Mouse (Mus musculus) c-Kit-positive CD71-negative TER-119-negative erythroid progenitor cells, embryonic 14.5 days (primary cell): ENCODE results near the gene Maml1.
A peak's percentile ranks its signal among the peaks of the same experiment; 100 is the strongest.
"Not testable (repeated sequence)": the region's sequence is repeated elsewhere in the genome, so short reads cannot be mapped to it uniquely, and the experiment has no call there.

ENCODE experiments used
- DNase-seq: peaks from one replicate; pipeline ENCODE4 v3.0.0-alpha.2; 2013; ENCODE audit warnings: low read depth

The Maml1 gene

DNA sequence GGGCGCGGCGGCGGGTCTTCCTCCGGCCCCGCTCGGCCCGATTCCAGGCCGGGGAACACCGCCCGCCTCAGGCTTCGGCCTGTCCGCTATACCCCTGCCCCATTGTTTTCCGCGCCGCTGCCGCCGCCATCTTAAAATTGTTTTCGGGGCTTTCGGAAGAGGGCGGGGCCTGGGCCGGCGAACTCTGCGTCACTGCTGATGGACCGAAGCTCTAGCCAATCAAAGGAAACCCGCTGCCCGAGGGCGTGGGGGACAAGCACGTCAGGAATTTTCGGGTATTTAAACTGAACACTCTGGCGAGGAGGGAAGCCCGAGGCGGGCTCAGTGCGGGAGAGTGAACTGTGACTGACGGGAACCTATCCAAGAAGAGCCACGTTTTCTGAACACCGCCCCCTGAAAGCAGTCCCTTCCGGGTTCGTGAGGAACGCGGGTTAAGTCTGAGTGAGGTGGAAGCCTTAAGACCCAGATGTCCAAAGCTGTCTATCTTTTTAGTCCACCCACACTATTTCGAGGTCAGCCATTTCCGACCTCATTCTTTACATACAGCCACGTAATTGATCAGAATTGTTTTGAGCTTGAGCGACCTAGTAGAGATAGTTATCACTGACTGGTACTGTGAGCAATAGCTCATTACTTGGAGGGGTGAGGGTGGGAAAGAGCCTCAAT is at the start of gene Maml1:
Maml1 (minus strand) TSS at position 122 of the 666 bp plus-strand sequence.
- peak; percentile 98 for DNase-seq

DNA sequence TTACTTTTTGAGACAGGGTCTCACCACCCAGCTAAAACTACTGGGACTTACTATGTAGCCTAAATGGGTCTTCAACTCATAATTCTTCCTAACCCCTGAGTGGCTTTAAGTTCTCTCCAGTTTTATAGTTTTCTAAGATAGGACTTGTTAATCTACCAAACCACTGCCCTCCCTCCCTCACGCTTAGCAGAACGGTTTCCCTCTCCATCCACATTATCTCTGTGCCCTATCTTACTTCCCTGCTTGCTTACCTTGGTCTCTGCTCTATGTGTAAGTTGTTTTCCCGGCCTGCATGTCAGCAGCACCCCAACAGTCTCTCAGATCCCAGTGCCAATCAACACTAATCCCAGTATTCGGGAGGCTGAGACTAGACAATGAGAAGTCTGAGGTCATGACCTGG is 44.8 kb upstream of the Maml1 start:
- DNase-seq: no peak

DNA sequence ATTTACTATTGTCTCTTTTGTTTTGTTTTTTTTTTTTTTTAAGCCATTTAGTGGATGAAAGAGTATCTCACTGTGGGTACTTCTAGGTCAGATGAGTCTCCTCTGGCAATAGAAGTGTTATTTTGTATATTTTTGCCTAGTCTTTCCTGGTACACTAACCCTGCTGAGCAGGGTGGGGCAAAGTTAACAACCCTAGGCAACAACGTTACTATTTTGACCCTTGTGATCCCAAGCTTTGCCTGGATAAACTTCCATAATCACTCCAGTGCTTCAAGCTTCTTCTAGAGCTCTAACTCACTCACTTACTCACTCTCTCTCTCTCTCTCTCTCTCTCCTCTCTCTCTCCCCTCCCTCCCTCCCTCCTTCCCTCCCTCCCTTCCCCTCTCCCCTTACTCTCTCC is 44.0 kb upstream of the Maml1 start:
- DNase-seq: no peak

DNA sequence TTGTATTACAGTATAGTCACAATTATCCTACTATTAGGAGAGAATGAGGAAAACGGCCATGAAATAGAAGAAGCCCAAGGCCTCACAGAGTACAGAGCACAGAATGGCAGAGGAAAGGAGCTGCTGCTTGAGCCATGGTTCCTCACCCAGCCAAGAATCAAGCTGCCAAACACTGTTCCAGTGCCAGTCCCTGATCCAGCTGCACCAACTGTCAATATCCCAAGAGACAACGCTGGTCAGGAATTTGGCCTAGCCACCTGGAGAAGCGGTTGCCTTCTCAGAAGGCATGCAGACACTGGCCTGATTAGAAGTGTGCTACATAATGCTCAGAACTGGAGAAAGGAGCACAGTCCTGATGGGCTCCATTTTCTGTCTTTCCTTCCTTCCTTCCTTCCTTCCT is 41.1 kb upstream of the Maml1 start:
- no peak for DNase-seq

DNA sequence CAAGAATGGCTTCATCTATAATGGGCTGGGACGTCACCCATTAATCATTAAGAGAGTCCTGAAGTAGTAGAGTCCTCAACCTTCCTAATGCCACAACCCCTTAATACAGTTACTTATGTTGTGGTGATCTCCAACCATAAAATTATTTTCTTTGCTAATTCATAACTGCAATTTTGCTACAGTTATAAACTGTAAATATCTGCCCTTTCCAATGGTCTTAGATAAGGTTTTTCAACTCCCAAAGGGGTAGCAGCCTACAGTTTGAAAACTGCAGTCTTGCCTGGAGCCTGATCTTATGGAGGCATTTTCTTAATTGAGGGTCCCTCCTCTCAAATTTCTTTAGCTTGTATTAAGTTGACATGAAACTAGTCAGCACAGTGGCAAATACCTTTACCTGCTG is 37.3 kb upstream of the Maml1 start:
- DNase-seq: no peak

DNA sequence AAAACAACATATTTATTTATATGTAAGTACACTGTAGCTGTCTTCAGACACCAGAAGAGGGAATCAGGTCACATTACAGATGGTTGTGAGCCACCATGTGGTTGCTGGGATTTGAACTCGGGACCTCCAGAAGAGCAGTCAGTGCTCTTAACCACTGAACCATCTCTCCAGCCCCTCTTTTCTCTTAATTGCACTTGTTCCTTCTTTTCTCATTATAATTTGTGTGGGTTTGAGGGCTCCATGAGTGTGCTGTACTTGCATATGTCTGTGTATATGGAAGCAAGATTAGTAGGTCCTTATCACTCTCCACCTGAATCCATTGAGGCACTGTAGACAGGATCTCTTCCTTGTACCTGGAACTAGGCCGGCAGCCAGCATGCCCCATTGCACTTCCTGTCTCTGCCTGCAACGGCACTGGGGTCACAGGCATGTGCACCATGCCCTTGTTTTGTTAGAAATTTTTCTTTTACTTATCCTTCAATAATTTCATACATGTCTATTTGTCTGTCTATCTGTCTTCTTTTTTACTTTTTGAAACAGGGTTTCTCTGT is 36.0 kb upstream of the Maml1 start:
- no peak for DNase-seq

DNA sequence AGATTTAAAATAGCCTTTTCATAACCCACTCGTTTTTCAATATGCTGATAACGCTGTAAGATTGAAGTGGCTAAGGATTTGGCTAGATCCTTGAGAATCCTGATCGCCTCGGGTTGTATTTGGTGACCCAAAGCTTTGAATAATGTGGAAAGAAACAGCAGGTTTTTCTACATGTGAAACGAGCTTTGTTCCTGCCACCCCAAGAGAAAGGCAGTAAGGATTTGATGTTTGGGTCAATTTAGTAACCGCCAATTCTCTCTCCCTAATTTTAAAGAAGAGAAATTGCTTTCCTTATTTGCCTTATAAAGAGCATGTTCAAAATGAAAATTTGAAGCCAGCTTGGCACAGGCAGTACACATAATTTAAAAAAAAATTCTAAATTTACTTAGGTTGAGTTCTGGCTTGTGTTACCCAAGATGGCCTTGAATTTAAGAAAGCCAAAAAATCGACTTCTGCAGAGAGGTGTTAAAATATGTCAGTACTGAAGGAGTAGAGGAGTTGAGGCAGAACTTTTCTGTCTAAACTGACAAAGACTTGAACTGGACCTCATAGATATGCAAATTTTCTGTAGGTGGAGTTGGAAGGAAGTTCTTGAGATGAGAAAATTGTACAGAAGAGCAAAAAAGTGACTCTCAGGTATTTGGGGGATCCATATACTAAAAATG is 34.3 kb upstream of the Maml1 start:
- no peak for DNase-seq

DNA sequence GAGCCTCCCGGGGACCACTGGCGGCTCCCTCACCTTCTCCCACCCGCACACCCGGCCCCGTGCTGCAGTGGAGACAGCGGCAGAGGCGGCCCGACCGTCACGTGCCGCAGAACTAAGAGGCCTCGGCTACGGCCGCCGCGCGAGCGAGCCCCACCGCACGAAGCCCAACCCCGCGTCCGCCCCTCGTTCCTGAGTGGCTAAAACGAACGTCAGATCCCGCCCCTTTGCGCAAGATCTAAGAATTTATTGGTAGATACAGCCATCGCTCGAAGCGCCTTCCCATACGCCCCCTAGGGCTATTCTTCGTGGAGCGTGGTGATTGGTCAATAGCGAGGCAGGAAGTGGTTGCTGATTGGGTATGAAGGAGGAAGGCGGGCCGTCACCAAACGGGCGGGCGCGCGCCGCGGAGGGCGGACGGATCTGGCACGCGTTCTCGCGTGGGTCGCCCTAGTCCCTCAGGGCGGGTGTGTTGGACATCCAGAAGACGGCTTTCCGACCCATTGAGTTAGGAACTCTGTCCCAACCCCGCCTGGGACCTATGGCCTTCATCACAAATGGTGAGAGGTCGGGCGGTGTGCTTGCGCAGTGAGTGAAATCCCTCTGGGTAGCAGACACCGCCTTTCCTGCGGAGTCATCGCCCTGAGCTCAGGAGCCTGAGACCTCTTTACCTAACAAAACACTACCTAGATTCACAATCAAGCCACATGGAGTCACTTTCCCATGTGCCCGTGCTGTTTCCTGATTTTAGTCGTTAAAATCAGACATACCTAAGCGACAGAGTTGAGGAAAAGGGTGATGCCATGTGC is 33.6 kb upstream of the Maml1 start, which contains the start of gene Canx:
Canx (minus strand) TSS at position 178 of the 806 bp plus-strand sequence.
- DNase-seq: peak; percentile 98

DNA sequence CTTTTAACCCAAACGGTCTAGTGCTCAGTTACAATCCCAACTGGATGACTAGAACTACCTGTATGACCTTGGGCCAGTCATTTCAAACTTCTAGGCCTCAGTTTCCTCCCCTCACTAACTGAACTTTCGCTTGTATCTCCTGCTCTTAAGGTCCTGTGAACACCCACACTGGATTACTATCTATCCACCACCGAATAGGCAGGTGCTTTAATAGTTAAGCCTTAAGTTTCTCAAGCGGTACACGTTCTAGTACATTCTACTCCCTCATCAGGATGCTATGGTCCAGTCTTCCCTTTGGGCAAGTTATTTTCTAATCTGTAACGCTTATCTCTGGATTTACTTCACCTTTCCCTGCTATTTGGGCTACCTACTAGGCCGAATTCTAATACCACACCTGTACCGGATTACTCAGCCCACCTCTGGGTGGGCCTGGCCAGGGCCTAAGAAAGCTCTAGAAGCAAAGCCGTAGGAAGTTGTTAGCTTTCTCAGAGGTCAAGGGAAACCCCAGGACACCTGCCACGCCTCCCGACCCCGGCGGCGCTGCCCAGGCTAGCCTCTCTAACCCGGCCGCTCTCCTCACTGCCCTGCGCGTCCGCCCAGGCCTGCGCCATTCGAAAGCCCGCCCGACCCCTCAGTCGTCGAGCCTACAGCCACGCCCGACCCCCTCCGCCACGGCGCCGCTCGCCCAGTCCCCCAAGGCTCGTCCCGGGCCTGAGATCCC is 32.8 kb upstream of the Maml1 start:
- DNase-seq: no peak

DNA sequence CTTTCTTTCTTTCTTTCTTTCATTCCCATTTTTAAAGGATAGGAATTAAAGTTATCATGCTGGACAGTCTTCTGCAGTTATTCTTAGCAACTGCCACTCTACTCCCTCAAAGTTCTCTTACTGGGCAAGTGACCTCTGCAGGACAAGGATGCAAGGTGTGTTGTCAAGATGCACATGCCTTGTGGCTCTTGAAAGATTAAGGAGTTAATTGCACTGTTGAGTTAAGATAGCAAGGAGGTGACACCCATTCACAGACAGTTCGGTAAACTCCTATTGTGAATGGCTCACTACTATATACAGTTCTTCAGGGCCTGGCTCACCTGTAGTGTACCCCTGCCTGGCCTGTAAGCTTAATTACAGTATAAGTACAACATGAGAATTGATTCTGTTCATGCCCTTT is 31.7 kb upstream of the Maml1 start:
- no peak for DNase-seq

DNA sequence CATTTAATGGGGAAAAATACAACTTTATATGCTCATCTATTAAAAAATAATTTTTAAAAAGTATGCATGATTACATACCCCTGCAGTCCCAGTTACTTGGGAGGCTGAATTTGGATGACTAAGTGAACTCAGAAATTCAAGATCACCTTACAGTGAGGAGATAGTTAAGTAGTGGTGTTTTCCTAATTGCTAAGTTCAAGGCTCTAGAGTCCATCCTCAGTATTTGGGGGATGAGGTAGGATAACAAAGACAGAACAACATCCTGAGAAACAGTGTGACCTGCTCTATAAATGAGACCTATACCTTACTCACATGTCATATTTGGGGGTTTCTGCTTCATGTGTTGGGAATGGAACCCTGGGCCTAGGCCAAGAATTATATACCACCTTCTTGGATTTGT is 30.2 kb upstream of the Maml1 start:
- no peak for DNase-seq

DNA sequence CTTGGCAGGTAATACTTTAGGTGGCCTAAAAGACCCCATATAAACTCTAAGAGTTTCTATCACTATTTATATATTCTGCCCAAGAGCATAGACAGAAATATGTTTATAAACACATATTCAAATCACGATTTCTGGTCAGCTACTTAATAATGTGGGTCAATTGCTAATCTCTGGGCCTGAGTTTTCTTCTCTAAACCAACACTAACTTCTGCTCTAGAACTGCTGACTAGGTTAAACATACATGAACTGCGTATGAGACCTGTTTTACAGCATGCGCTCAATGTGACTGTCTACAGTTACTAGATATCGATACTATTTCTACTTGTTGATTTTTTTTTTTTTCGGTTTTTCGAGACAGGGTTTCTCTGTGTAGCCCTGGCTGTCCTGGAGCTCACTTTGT is 29.1 kb upstream of the Maml1 start:
- no peak for DNase-seq

DNA sequence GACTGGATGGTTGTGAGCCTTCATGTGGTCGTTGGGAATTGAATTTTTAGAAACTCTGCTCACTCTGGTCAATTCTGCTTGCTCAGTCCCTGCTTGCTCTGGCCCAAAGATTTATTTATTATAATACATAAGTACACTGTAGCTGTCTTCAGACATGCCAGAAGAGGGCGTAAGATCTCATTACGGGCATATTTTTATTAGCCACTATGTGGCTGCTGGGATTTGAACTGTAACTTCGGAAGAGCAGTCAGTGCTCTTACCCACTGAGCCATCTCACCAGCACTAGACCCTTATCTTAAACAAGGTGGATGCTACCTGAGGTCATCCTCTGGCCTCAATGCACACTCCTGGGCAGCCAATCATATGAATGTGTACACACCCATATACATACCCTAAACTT is 27.2 kb upstream of the Maml1 start:
- DNase-seq: not testable (repeated sequence)

DNA sequence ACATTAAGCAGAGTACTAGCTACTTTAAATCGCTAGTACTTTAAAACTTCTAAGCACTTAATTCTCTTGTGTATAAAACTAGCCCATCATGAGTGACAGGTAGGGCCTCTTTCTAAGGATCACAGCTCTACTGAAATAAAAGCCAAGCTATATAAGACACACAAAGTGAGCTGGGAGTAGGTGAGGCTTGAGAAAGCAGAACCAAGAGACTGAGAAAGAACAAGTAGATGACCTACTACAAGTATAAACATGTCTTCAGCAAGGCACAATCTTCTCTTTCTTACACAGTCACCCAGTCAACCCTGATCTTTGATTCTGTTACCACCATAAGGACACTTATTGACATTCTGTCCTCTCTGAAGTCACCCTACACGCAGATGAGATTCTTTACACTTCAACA is 20.7 kb upstream of the Maml1 start:
- no peak for DNase-seq

DNA sequence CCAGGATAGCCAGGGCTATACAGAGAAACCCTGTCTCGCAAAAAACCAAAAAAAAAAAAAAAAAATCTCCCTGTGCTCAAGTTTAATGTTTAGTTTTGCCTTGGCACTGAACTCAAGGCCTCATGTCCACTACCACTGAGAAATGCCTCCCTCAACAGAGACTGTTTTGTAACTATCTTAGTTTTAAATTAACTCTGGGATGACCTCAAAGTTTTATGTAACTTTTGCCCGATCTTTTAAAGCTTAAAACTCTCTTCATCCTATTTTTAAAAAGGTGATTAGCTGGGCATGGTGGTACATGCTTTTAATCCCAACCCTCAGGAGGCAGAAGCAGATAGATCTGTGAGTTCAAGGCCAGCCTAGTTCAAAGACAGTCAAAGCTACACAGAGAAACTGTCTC is 11.3 kb upstream of the Maml1 start:
- DNase-seq: no peak

DNA sequence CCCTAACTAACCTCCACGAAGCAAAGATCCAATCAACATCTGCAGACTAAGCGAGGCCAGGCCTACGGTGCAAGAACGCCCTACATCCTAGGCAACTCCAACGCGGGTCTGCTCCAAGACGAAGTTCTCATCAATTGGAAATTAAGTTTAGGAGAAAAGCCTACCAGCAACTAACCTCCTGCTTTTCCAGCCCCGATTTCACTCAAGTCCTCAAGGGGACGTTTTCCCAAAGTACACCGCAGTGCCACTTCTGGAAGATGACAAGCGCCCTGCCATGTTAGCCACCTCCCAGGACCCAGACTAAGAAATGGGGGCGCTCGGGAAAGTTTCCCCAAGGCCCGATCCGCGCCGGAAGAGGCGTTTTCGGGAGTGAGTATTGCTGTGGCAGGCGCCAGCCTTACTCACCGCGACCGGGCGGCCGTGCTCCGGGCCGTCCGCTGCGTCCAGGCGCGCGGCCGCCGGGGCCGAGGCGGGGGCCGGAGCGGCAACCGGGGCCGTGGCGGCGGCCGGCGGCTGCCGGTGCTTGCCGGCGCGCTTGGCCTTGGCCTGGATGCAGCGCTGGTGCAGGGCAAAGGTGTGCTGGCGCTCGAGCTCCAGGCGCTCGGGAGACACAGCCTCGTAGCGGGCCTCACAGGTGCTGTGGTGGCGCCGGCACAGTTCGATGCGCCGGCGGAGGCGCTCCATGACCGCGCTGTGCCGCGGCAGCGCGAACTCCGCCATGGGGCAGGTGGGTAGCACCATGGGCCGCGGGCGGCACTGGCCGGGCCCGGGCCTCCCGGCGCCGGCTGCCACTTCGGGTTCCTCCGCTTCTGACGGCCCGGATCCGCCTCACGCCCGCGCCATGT is 568 bp downstream of the Maml1 start:
- no peak for DNase-seq

DNA sequence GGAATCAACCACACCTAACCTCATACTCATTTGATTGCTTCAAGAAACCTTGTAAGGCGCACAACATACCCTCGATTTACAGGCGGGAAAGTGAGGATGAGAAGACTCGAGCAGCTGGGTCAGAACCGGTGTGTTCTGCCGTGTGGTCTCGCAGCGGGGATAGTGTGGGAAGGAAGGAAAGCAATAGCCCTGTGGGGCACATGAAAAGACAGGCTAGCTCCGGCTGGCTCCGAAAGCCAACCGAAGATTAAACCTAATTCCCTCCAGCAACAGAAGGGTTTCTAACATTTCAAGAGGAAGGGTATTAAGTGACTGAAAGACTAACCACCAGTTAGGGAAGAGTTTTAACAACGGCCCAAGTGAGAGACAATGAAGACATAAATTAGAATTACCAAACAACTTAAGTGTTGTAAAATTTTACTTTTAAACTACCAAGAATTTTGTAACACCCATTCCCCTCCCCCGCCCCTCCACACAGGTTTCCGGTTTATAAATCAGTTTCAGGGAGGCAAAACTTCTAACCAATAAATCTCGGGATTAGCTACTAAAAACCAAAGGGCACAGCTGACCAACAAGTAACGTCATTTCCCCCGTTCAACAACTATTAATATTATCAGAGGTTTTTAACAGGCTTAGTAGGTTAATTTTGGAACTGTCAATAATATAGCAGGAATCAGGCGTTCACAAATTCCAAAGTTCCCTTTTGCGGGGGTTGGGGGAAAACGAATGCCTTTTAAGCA is 1.5 kb downstream of the Maml1 start:
- no peak for DNase-seq

DNA sequence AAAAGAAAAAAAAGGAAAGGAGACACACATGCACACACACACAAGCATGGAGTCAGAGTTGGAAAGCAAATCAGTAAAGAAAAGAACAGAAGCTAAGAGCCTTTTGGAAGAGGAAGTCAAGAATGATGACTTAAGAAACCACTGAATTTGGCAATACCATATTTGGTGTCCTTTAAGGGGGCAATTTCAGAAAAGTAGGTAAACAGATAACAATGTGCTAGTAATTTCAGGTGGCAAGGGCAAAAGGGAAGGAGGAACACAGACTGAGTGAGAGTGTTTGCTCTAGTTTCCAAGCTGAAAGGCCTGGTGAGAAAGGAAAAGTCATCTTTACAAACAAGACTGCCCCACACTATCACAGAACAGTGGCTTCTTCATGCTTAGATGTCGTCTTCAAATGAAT is 5.7 kb downstream of the Maml1 start:
- DNase-seq: peak; percentile 40

DNA sequence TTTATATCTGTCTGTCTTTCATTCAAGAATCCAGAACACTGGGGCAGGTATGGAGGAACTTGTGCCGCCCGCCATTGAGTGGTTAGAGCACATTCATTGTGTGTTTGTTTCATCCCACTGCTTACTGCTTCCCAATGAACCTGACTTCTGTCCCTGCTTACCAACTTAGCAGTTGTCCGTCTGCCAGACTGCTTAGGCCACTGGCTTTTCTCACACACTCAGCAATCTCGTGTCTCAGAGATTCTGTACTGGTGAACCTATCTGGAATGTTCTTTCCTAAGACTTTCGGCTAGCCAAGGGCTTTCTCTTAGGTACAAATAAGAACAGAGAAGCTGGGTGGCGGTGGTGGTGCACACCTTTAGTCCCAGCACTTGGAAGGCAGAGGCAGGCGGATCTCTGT is 6.4 kb downstream of the Maml1 start:
- no peak for DNase-seq

DNA sequence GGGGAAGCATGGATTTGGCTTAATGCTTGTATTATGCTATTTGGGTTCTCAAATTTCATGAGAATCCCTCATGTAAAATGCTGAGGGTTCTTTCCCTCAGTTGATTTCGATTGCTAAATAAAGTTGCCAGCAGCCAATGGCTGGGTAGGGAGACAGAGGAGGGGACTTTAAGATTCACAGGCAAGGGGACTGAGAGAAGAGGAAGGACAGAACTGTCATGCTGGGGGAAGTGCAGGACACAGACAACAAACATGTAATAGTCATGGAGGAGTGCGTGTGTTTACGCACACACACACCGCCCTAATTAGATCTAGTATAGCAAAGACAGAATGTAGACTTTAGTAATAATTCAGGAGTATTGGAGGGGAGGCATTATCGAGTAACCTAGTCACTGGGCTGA is 6.8 kb downstream of the Maml1 start:
- DNase-seq: no peak

DNA sequence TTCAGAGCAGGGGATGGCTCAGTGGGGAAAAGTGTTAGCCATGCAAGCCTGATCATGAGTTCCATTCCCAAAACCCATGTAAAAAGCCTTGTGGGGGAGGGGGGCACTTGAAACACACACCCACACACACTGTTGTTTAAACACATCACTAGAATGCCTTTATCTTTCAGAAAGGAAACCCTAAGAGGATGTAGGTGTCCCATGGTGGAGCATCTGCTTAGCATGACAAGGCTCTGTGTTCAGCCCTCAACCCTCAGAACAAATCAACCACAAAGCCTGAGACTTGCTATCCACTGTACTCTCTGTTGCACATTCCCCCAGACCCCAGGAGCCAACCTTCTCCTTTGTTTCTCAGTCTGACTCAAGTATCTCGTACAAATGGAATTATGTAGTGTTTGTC is 12.1 kb downstream of the Maml1 start:
- no peak for DNase-seq
